Mouse (Mus musculus) brain, adult 10 weeks (tissue): Measurements from ENCODE around the gene Inpp5f. TPM values are rescaled to one million over a fixed set of nuclear protein-coding genes. Genes with fewer than 3 reads are reported as not detected.

Experiments used
- polyA plus RNA-seq: library from polyadenylated mRNA; stranded (reverse); fragments of 350-450 nt; fragmentation: Illumina TruSeq; extraction: RNeasy Lipid Tissue Mini Kit (QIAGEN cat#74804); gene quantifications from one replicate; pipeline ENCODE4 v1.2.3, GENCODE M21; 2015; ENCODE audit warnings: low read depth, low replicate concordance

Inpp5f gene
- 121 TPM for polyA plus RNA-seq

GRCm38 (mm10) chr7:128610897-128611798, at the start of gene Inpp5f:
TSS of gene Inpp5f (plus strand) at chr7:128611328.

GRCm38 (mm10) chr7:128740334-128740733, 129.2 kb downstream of the Inpp5f start, which contains the start of gene Mcmbp:
TSS of gene Mcmbp (minus strand) at chr7:128740495.

GRCm38 (mm10) chr7:128744684-128745485, 133.8 kb downstream of the Inpp5f start, which contains the start of gene Sec23ip:
TSS of gene Sec23ip (plus strand) at chr7:128744943.

Other genes with a start within 250 kb of the Inpp5f start
- gene Rgs10, start 192.6 kb upstream of the Inpp5f start, polyA plus RNA-seq = 102 TPM
- 115 TPM for gene Tial1, start 149.6 kb upstream of the Inpp5f start, polyA plus RNA-seq
- gene Bag3, start 87.7 kb upstream of the Inpp5f start, polyA plus RNA-seq = 6.1 TPM
- 12.7 TPM for gene Mcmbp, start 129.2 kb downstream of the Inpp5f start, polyA plus RNA-seq
- gene Sec23ip, start 133.6 kb downstream of the Inpp5f start, polyA plus RNA-seq = 20.7 TPM